Mouse (Mus musculus): ENCODE data around the gene Vps11. TPM values are rescaled to one million over a fixed set of nuclear protein-coding genes. Genes with fewer than 3 reads are reported as not detected.

Vps11 gene
- polyA plus RNA-seq, 1 experiment = 22.3 TPM

DNA sequence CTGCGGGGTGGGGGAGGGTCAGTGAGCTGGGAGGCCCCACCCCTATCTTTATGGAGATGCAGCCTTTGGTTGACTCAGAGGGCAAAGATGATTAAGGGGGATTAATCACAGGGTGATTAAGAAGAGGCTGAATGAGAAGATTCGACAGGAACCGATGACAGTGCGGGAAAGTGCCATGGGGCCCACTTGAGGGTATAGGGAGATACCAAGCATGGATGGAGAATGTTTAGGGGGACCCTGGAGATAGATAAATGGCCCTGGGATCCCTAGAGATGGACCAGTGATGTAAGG is 47.3 kb downstream of the Vps11 start:
- WGBS = 76% methylated on average over 4 of the region's 4 CpGs
- H3K36me3 ChIP-seq (ENCODE audit: control insufficient read depth, insufficient read depth, low read length) = peaks cover 76% of the 10 kb centered on the region

DNA sequence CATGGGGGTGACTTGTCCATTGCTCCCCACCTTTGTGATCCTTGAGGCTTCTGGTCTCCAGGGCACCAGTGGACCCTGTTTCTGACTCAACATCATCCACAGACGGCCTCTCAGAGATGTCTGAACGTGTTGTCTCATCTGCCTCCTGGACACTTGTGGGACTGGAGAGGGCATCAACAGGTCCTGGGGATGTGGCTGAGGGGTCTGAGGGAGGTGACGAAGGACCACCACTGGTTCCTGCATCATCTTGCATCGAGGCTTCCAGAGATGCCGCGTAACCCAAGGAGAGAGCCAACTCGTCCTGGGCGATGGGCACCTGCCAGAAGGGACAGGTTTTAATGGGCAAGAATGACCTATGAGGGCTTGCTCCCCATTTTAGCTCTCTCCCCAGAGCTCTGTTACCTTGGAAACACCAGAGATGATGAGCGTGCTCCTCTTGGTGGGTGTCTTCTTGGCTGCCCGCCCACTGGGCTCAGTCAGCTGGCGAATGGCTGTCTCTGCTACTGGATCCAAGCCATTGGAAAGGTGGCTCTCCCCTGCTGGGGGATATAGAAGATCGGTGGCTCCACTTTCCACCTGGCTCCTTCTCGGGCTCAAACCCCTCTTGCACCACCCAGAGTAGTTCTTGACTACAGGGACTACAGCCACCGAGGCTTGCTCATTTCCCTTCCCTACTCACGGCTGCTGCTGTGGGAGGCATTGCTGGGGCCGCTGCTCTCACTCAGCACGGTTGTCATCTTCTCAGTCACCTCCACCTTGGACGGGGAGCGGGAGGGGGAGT is 47.8 kb downstream of the Vps11 start:
- no peak overlapping the region for H3K27ac ChIP-seq (ENCODE audit: insufficient read depth, low read depth, low read length)
- no peaks in the 10 kb centered on the region for H3K27me3 ChIP-seq (ENCODE audit: control insufficient read depth, insufficient read depth, low read length)
- no peak overlapping the region for H3K4me3 ChIP-seq (ENCODE audit: low read depth, low read length)
- 90% methylated on average over 19 of the region's 19 CpGs for WGBS
- peaks cover 3% of the 10 kb centered on the region; the same call in 1 of the 2 replicates for H3K4me1 ChIP-seq (ENCODE audit: control insufficient read depth, insufficient read depth, insufficient read length, low read length)
- peaks cover 76% of the 10 kb centered on the region for H3K36me3 ChIP-seq (ENCODE audit: control insufficient read depth, insufficient read depth, low read length)
- no peak for TF ChIP-seq CTCF (IDR thresholded peaks at IDR 0.05; ENCODE audit: extremely low read depth, insufficient read length, insufficient replicate concordance, low read depth, low read length)

More for the DNA sequence above, 47.3 kb downstream of the Vps11 start:
- Histone ChIP-seq H3K4me3 (ENCODE audit: low read depth, low read length) (no peak overlapping the region), H3K4me1 (ENCODE audit: control insufficient read depth, insufficient read depth, insufficient read length, low read length) (peaks cover 3% of the 10 kb centered on the region; the same call in 1 of the 2 replicates), H3K27ac (ENCODE audit: insufficient read depth, low read depth, low read length) (no peak overlapping the region), H3K27me3 (ENCODE audit: control insufficient read depth, insufficient read depth, low read length) (no peaks in the 10 kb centered on the region)
- TF ChIP-seq POLR2A (IDR thresholded peaks at IDR 0.05; ENCODE audit: low read depth, low read length) = no peak
- no peak for TF ChIP-seq CTCF (IDR thresholded peaks at IDR 0.05; ENCODE audit: extremely low read depth, insufficient read length, insufficient replicate concordance, low read depth, low read length)

DNA sequence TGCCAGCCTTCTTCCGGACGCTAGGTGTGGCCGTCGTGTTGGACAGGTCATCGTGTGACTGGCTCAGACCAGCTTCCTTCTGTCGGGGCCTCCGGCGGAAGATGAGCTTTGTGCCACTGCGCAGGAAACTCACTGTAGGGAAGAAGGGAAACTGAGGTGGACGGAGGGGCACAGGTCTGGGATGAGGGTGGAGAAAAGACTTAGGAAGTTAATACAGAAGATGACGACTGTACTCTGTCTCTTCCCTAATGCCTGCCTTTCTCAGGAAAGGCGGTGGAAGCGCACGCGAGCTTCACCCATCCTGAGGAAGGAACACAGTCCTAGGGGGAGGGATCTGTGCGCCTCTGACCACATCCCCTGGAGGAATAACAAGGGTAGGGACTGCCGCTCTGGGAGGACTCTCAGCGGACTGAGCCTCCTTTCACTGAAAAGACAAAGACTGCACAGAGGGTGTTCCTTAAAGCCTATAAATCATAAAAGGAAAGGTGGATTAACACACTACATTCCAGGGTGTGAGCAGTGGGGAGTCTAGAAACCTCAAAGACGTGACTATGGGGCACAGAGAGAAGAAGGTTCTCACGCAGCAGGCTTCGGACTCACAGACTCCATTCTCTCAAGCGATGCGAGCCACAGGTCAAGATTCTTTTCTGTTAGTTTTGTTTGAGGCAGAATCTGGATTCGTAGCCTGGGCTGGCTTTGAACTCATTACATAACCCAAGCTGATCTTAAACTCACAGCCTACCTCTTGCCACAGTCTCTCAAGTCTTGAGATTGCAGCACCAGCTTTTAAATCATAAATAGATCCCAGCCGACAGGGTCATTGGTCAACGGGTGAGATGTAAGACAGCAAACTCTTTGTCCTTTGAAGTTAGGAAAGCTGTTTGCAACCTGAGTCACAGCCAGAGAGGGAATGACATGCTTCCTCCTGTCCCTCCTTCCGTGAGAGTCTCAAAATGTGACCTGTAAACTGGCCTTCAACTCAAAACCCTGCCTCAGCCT is 50.0 kb downstream of the Vps11 start:
- 0 out of 2 replicates have a peak overlapping the region, but pooled peaks have one; percentile 0 for H3K4me3 ChIP-seq (ENCODE audit: low read depth, low read length)
- no peaks in the 10 kb centered on the region for H3K4me1 ChIP-seq (ENCODE audit: control insufficient read depth, insufficient read depth, insufficient read length, low read length)
- no peak overlapping the region for H3K27ac ChIP-seq (ENCODE audit: insufficient read depth, low read depth, low read length)
- WGBS = 65% methylated on average over 27 of the region's 27 CpGs
- no peak for TF ChIP-seq POLR2A (IDR thresholded peaks at IDR 0.05; ENCODE audit: low read depth, low read length)
- no peak for TF ChIP-seq CTCF (IDR thresholded peaks at IDR 0.05; ENCODE audit: extremely low read depth, insufficient read length, insufficient replicate concordance, low read depth, low read length)
- H3K27me3 ChIP-seq (ENCODE audit: control insufficient read depth, insufficient read depth, low read length) = no peaks in the 10 kb centered on the region
- H3K36me3 ChIP-seq (ENCODE audit: control insufficient read depth, insufficient read depth, low read length) = peaks cover 65% of the 10 kb centered on the region

DNA sequence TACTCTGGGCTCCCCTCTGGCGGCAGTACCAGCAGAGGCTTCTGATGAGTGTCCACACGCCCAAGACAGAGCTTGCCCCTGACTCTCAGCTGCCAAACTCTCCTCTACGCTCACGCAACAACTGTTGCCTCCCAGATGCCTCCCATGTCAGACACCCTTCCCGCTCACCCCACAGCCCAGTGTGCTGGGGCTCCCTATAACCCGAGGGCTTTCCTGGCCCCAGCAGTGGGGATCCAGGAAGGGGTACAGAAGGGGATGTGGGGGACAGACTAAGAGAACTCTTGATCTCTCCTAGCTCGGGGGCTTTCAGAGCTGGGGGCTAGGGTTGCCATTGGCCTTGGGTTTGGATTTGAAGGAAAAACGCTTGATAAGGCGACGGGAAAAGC is 50.7 kb downstream of the Vps11 start:
- H3K27me3 ChIP-seq (ENCODE audit: control insufficient read depth, insufficient read depth, low read length) = no peaks in the 10 kb centered on the region
- H3K36me3 ChIP-seq (ENCODE audit: control insufficient read depth, insufficient read depth, low read length) = peaks cover 58% of the 10 kb centered on the region
- TF ChIP-seq CTCF (IDR thresholded peaks at IDR 0.05; ENCODE audit: extremely low read depth, insufficient read length, insufficient replicate concordance, low read depth, low read length) = no peak
- TF ChIP-seq POLR2A (IDR thresholded peaks at IDR 0.05; ENCODE audit: low read depth, low read length) = no peak
- WGBS = 70% methylated on average over 10 of the region's 10 CpGs
- no peaks in the 10 kb centered on the region for H3K4me1 ChIP-seq (ENCODE audit: control insufficient read depth, insufficient read depth, insufficient read length, low read length)
- H3K27ac ChIP-seq (ENCODE audit: insufficient read depth, low read depth, low read length) = no peak overlapping the region
- 0 out of 2 replicates have a peak overlapping the region, but pooled peaks have one; percentile 0 for H3K4me3 ChIP-seq (ENCODE audit: low read depth, low read length)

DNA sequence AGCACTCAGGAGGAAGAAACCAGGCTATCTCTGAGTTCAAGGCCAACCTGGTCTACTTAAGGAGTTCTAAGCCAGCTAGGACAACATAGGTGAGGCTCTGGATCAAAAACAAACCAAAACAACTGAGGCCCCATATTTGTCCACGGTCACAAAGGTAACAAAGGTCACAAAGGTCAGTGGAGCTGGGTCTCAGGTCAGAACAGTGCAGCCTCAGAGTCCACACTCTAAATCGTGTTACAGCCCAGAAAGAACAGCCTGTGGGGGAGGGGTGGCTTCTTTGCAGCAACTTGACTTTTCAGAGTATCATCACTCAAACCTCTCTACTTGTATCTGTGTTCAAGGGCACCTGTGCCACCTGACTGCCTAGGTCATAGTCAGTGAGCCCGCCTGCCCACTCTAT is 51.7 kb downstream of the Vps11 start:
- TF ChIP-seq POLR2A (IDR thresholded peaks at IDR 0.05; ENCODE audit: low read depth, low read length) = no peak
- no peak for TF ChIP-seq CTCF (IDR thresholded peaks at IDR 0.05; ENCODE audit: extremely low read depth, insufficient read length, insufficient replicate concordance, low read depth, low read length)
- H3K36me3 ChIP-seq (ENCODE audit: control insufficient read depth, insufficient read depth, low read length) = peaks cover 48% of the 10 kb centered on the region
- no peaks in the 10 kb centered on the region for H3K27me3 ChIP-seq (ENCODE audit: control insufficient read depth, insufficient read depth, low read length)
- WGBS = 60% methylated on average over 3 of the region's 3 CpGs
- no peaks in the 10 kb centered on the region for H3K4me1 ChIP-seq (ENCODE audit: control insufficient read depth, insufficient read depth, insufficient read length, low read length)
- H3K27ac ChIP-seq (ENCODE audit: insufficient read depth, low read depth, low read length) = no peak overlapping the region
- H3K4me3 ChIP-seq (ENCODE audit: low read depth, low read length) = no peak overlapping the region

DNA sequence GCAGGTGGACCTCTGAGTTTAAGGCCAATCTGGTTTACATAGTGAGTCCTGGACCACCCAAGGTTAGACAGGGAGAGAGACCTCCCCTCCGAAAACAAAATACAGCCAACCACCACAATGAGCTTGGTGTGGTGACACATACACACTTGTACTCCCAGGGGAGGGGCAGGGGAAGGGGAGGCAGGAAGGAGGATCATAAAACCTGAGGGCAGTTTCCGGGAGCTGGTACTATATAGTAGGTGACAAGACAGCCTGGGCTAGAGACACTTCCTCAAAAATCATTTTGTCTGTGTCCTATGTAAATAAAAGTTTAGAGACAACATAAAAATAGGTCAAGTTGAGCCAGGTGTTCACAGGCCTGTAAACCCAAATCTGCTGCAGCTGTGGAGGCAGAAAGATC is 54.2 kb downstream of the Vps11 start:
- Histone ChIP-seq H3K36me3 (ENCODE audit: control insufficient read depth, insufficient read depth, low read length) (peaks cover 27% of the 10 kb centered on the region), H3K4me1 (ENCODE audit: control insufficient read depth, insufficient read depth, insufficient read length, low read length) (peaks cover 6% of the 10 kb centered on the region; the same call in 1 of the 2 replicates), H3K4me3 (ENCODE audit: low read depth, low read length) (no peak overlapping the region), H3K27me3 (ENCODE audit: control insufficient read depth, insufficient read depth, low read length) (no peaks in the 10 kb centered on the region), H3K27ac (ENCODE audit: insufficient read depth, low read depth, low read length) (no peak overlapping the region)
- 86% methylated on average over 2 of the region's 2 CpGs for WGBS
- TF ChIP-seq POLR2A (IDR thresholded peaks at IDR 0.05; ENCODE audit: low read depth, low read length) (no peak), CTCF (IDR thresholded peaks at IDR 0.05; ENCODE audit: extremely low read depth, insufficient read length, insufficient replicate concordance, low read depth, low read length) (no peak)

DNA sequence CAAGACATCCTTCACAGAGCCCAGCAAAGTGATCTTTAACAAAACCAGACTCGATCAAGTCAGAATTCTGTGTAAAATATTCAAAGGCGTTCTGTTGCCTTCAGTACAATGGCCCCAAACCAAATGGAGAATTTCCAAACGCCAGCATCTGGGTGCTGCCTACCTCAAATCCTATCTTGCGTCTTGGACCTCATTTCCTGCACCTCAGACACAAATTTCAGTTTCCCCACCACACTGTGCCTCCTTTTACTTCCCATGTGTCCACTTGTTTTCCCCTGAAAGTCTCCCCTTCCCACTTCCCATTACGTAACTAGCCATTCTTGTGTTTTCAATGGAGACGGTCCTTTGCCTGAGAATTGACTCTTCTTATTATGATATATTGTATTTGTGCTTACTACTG is 54.9 kb downstream of the Vps11 start:
- H3K27ac ChIP-seq (ENCODE audit: insufficient read depth, low read depth, low read length) = no peak overlapping the region
- H3K4me1 ChIP-seq (ENCODE audit: control insufficient read depth, insufficient read depth, insufficient read length, low read length) = peaks cover 6% of the 10 kb centered on the region; the same call in 1 of the 2 replicates
- peaks cover 30% of the 10 kb centered on the region for H3K36me3 ChIP-seq (ENCODE audit: control insufficient read depth, insufficient read depth, low read length)
- 91% methylated on average over 6 of the region's 6 CpGs for WGBS
- no peak overlapping the region for H3K4me3 ChIP-seq (ENCODE audit: low read depth, low read length)
- H3K27me3 ChIP-seq (ENCODE audit: control insufficient read depth, insufficient read depth, low read length) = no peaks in the 10 kb centered on the region
- no peak for TF ChIP-seq CTCF (IDR thresholded peaks at IDR 0.05; ENCODE audit: extremely low read depth, insufficient read length, insufficient replicate concordance, low read depth, low read length)
- no peak for TF ChIP-seq POLR2A (IDR thresholded peaks at IDR 0.05; ENCODE audit: low read depth, low read length)

Data from small intestine, adult 2 months (tissue).